In genomic region chr16:9280931-9281330, GRCm38 (mm10) we compare ENCODE assay signal across 10 mouse cellular contexts.
DNase-seq lines count a peak whose midpoint lies in the region; ATAC-seq and TF ChIP-seq lines count a peak whose summit lies in the region.
"Had no signal": no experiment of that assay in that cellular context is flagged by ENCODE, and none has a peak within 500 bp of the region (broad histone marks: within the 10 kb centered on the region; RNA-seq: fewer than 3 reads in every experiment).

No protein-coding gene starts in this region.

- H3K27ac ChIP-seq in gastrocnemius, adult 2 months, result no peak overlapping the region
- H3K27ac ChIP-seq in hindbrain, embryonic 11.5 days (ENCODE audit: low read depth, low read length), result 0 out of 2 replicates have a peak overlapping the region, but pooled peaks have one; percentile 17
- no peak overlapping the region for H3K27ac ChIP-seq in kidney, embryonic 14.5 days (ENCODE audit: low read depth, low read length)
- H3K27ac ChIP-seq: embryonic facial prominence, embryonic 15.5 days; limb, embryonic 15.5 days had no signal

- no peaks in the 10 kb centered on the region for H3K9me3 ChIP-seq in hindbrain, embryonic 11.5 days (ENCODE audit: control insufficient read depth, low read length)
- H3K9me3 ChIP-seq in kidney, embryonic 14.5 days (ENCODE audit: control insufficient read depth, low read length), result no peaks in the 10 kb centered on the region
- H3K9me3 ChIP-seq: embryonic facial prominence, embryonic 15.5 days; limb, embryonic 15.5 days had no signal

- H3K36me3 ChIP-seq in hindbrain, embryonic 11.5 days (ENCODE audit: control insufficient read depth, insufficient read depth, low read length), result no peaks in the 10 kb centered on the region
- no peaks in the 10 kb centered on the region for H3K36me3 ChIP-seq in kidney, embryonic 14.5 days (ENCODE audit: control insufficient read depth, insufficient read depth, low read length)
- H3K36me3 ChIP-seq: embryonic facial prominence, embryonic 15.5 days; limb, embryonic 15.5 days had no signal

- no peaks in the 10 kb centered on the region for H3K4me1 ChIP-seq in hindbrain, embryonic 11.5 days (replicated peaks; ENCODE audit: control insufficient read depth, insufficient read depth, low read length)
- H3K4me1 ChIP-seq in kidney, embryonic 14.5 days (ENCODE audit: control insufficient read depth, insufficient read depth, low read length), result no peaks in the 10 kb centered on the region
- H3K4me1 ChIP-seq: embryonic facial prominence, embryonic 15.5 days; limb, embryonic 15.5 days had no signal

- H3K9ac ChIP-seq in hindbrain, embryonic 11.5 days (ENCODE audit: low read depth, low read length), result no peak overlapping the region
- H3K9ac ChIP-seq in kidney, embryonic 14.5 days (ENCODE audit: low read depth, low read length), result no peak overlapping the region
- H3K9ac ChIP-seq: embryonic facial prominence, embryonic 15.5 days; limb, embryonic 15.5 days had no signal

- H3K4me3 ChIP-seq in gastrocnemius, adult 2 months, result no peak overlapping the region
- H3K4me3 ChIP-seq in hindbrain, embryonic 11.5 days (ENCODE audit: low read depth, low read length), result no peak overlapping the region
- no peak overlapping the region for H3K4me3 ChIP-seq in kidney, embryonic 14.5 days (ENCODE audit: low read length)
- H3K4me3 ChIP-seq: embryonic facial prominence, embryonic 15.5 days; limb, embryonic 15.5 days had no signal

- WGBS in hindbrain, embryonic 11.5 days, result 3% methylated on average over 5 of the region's 5 CpGs
- 9% methylated on average over 5 of the region's 5 CpGs for WGBS in kidney, embryonic 14.5 days

- peak; percentile 80 for ATAC-seq in hindbrain, embryonic 11.5 days (ENCODE audit: low FRiP score)
- no peak for ATAC-seq in kidney, embryonic 14.5 days (ENCODE audit: low FRiP score, low TSS enrichment)

- no peak overlapping the region for H3K4me2 ChIP-seq in hindbrain, embryonic 11.5 days (replicated peaks; ENCODE audit: low read depth, low read length)
- no peak overlapping the region for H3K4me2 ChIP-seq in kidney, embryonic 14.5 days (replicated peaks; ENCODE audit: low read depth, low read length)
- H3K4me2 ChIP-seq: embryonic facial prominence, embryonic 15.5 days; limb, embryonic 15.5 days had no signal

- H3K27me3 ChIP-seq in hindbrain, embryonic 11.5 days (ENCODE audit: control insufficient read depth, insufficient read depth, low read length), result no peaks in the 10 kb centered on the region
- H3K27me3 ChIP-seq in kidney, embryonic 14.5 days (ENCODE audit: control insufficient read depth, insufficient read depth, low read length), result no peaks in the 10 kb centered on the region
- H3K27me3 ChIP-seq: embryonic facial prominence, embryonic 15.5 days; limb, embryonic 15.5 days had no signal

- TF ChIP-seq CTCF in gastrocnemius, adult 2 months (IDR thresholded peaks at IDR 0.05), result no peak

- intact Hi-C loops in gastrocnemius, adult 2 months (cut with DNase I), result no loop called here

- DNase-seq in gastrocnemius, adult 18-20 months (ENCODE audit: low spot score), result peak; percentile 2
- DNase-seq in gastrocnemius, adult 2 months, result no peak
- DNase-seq in embryo, embryonic 10 days (ENCODE audit: low spot score), result peak; percentile 79
- DNase-seq in hindbrain, embryonic 11.5 days (ENCODE audit: low spot score), result peak; percentile 69
- DNase-seq in mesoderm, embryonic 11.5 days (ENCODE audit: low read depth, low spot score), result peak; percentile 71
- peak; percentile 5 for DNase-seq in skeletal muscle tissue, adult 2 months (ENCODE audit: low read depth, low spot score)
- no peak for DNase-seq in thymus, postnatal 0 days (ENCODE audit: low spot score)

Comparison
In these comparisons a context has a peak if more than half of its experiments do, and no peak if none do; other contexts are left out.
1. DNase-seq: peak in gastrocnemius, adult 18-20 months (single experiment), embryo, embryonic 10 days (single experiment), hindbrain, embryonic 11.5 days (single experiment), mesoderm, embryonic 11.5 days (single experiment) and skeletal muscle tissue, adult 2 months (single experiment); none in gastrocnemius, adult 2 months (single experiment) and thymus, postnatal 0 days (single experiment).